Mouse (Mus musculus): Measurements from ENCODE around the gene Ppl. TPM values are rescaled to one million over a fixed set of nuclear protein-coding genes. Genes with fewer than 3 reads are reported as not detected.

Ppl gene
- polyA plus RNA-seq, 1 experiment from 2014 or later = 0.19 TPM

GRCm38 (mm10) chr16:5146367-5147036, 14.3 kb upstream of the Ppl start:
- no peaks in the 10 kb centered on the region for H3K9me3 ChIP-seq
- no peak overlapping the region for H3K27ac ChIP-seq (replicated peaks)
- peak overlapping the region; percentile 33 for H3K9ac ChIP-seq (replicated peaks)
- H3K4me1 ChIP-seq = peaks cover 16% of the 10 kb centered on the region
- peak overlapping the region; percentile 72 for H3K4me2 ChIP-seq (replicated peaks)
- peak; percentile 81 for ATAC-seq (replicated peaks)
- H3K27me3 ChIP-seq = 0 out of 2 replicates have a peak, but pooled peaks cover 9% of the 10 kb centered on the region
- peak overlapping the region; percentile 39 for H3K4me3 ChIP-seq
- H3K36me3 ChIP-seq = no peaks in the 10 kb centered on the region
- WGBS = 1% methylated on average over 26 of the region's 26 CpGs

DNA sequence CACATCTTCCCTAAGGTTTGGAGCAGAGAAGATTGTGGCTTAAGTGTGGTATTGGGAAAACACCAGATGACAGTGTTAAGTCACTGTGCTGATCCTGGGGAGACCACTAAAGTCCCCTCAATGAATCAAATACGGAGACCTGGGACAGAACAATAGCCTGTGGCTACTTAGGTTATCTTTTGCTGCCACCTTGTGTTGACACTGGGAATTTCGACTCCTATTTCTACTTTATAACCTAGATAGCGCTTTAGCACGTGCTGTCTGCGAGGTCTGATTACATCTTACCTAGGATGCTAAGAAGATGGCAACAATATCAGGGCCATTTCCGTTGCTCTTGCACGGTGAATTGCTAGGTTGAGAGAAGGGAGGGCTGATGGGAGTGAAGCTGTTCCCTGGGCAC, 13.3 kb upstream of the Ppl start:
- Histone ChIP-seq H3K9me3 (no peaks in the 10 kb centered on the region), H3K4me3 (no peak overlapping the region; the same call in 1 of the 2 replicates), H3K9ac (replicated peaks) (0 out of 2 replicates have a peak overlapping the region, but pooled peaks have one; percentile 22), H3K36me3 (no peaks in the 10 kb centered on the region), H3K27me3 (0 out of 2 replicates have a peak, but pooled peaks cover 9% of the 10 kb centered on the region), H3K4me2 (replicated peaks) (peak overlapping the region; percentile 72), H3K27ac (replicated peaks) (no peak overlapping the region), H3K4me1 (peaks cover 16% of the 10 kb centered on the region)
- ATAC-seq (replicated peaks) = peak; percentile 60
- 0% methylated on average over 7 of the region's 7 CpGs for WGBS

GRCm38 (mm10) chr16:5139741-5140140, 7.5 kb upstream of the Ppl start:
- Histone ChIP-seq H3K4me2 (replicated peaks) (no peak overlapping the region), H3K27ac (replicated peaks) (no peak overlapping the region), H3K9me3 (no peaks in the 10 kb centered on the region), H3K36me3 (no peaks in the 10 kb centered on the region), H3K27me3 (peaks cover 1% of the 10 kb centered on the region; the same call in 1 of the 2 replicates), H3K4me3 (no peak overlapping the region), H3K4me1 (no peaks in the 10 kb centered on the region), H3K9ac (replicated peaks) (no peak overlapping the region)
- no peak for ATAC-seq (replicated peaks)
- WGBS = 51% methylated on average over 4 of the region's 4 CpGs

DNA sequence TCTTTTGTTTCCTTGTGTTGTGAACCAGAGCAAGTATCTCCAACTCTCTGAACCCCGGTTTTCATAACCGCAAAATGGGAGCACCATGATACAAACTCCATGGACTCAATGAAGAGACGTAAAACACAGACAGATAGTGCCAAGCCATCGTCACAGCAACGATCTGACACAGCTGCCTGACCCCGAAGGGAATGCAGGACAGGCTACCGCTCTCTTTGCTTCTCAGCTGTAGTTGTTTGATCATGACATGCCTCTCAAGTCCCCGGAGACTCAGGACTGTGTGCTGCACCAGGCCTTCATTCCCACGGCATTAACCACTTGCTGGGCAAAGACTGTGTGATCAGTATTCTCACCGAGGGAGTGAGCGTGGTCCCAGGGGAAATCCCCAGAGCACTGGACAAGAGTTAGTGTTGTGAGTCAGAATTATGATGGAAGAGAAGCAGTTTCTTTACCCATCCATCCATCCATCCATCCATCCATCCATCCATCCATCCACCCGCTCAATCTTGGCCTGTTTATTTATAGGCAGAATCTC, 4.9 kb upstream of the Ppl start:
- 89% methylated on average over 12 of the region's 12 CpGs for WGBS
- peaks cover 27% of the 10 kb centered on the region for H3K27me3 ChIP-seq
- H3K4me3 ChIP-seq = no peak overlapping the region
- no peaks in the 10 kb centered on the region for H3K36me3 ChIP-seq
- no peaks in the 10 kb centered on the region for H3K9me3 ChIP-seq
- H3K4me2 ChIP-seq (replicated peaks) = no peak overlapping the region
- H3K4me1 ChIP-seq = peaks cover 5% of the 10 kb centered on the region
- H3K9ac ChIP-seq (replicated peaks) = no peak overlapping the region
- ATAC-seq (replicated peaks) = no peak
- no peak overlapping the region for H3K27ac ChIP-seq (replicated peaks)

DNA sequence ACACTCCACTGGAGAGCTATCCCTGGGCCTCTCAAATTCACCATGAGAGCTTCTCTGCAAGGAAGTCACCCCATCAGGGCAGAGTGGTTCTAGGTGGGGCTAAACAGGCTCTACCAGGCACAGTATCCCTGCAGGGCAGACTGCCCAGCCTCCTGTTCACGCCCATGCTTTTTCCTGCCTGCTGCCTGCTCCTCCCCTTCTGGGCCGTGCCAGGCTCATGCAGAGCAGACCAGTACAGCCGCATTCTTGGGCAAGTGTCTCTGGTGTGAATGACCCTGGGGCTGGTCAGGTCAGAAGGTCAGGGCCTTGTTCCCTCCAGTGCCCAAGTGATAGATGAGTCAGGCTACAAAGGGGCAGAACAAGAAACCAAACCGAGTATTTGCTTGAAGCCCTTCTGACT, 4.3 kb upstream of the Ppl start:
- H3K9ac ChIP-seq (replicated peaks) = no peak overlapping the region
- no peaks in the 10 kb centered on the region for H3K9me3 ChIP-seq
- no peak for ATAC-seq (replicated peaks)
- no peak overlapping the region for H3K4me2 ChIP-seq (replicated peaks)
- no peak overlapping the region for H3K4me3 ChIP-seq
- H3K27ac ChIP-seq (replicated peaks) = no peak overlapping the region
- WGBS = 35% methylated on average over 4 of the region's 4 CpGs
- peaks cover 32% of the 10 kb centered on the region for H3K27me3 ChIP-seq
- H3K4me1 ChIP-seq = peaks cover 10% of the 10 kb centered on the region
- H3K36me3 ChIP-seq = no peaks in the 10 kb centered on the region

GRCm38 (mm10) chr16:5135551-5136261, 3.5 kb upstream of the Ppl start:
- no peak overlapping the region for H3K27ac ChIP-seq (replicated peaks)
- WGBS = 66% methylated on average over 8 of the region's 8 CpGs
- H3K9ac ChIP-seq (replicated peaks) = no peak overlapping the region
- H3K36me3 ChIP-seq = no peaks in the 10 kb centered on the region
- no peak overlapping the region for H3K4me2 ChIP-seq (replicated peaks)
- peaks cover 11% of the 10 kb centered on the region for H3K4me1 ChIP-seq
- H3K4me3 ChIP-seq = no peak overlapping the region
- no peaks in the 10 kb centered on the region for H3K9me3 ChIP-seq
- no peak for ATAC-seq (replicated peaks)
- peaks cover 40% of the 10 kb centered on the region for H3K27me3 ChIP-seq

DNA sequence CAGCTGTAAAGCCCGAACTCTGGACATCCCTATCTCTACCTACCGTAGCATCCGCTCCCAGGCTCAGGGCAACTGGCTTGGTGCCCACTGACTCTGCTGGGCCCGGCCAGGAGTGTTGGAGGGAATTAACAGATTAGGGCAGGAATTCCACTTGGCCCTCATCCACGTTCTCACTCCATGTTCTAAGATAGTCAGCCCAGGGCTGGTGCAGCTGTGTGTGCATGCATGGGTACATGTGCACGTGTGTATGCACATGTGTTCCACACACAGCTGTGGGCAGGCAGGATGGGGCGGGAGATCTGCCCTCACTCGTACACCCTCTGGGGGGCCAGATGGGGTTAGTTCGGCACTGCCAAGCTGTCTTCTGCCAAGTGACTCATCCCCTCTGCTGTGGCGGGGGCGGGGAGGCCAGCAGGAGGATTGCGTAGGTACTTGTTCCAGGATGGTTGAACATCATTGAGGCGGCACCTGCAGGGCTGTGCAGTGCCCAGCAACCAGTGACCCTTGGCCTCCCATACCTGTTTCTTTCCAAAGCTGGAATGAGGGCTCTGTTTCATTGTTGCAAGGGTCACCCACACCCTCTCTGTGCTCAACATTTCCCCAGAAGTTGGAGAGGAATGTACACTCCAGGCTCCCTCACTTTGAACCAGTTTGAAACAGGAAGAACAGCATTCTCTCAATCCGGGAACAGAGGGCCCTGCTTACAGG, 2.6 kb upstream of the Ppl start:
- H3K4me2 ChIP-seq (replicated peaks) = no peak overlapping the region
- no peak overlapping the region for H3K9ac ChIP-seq (replicated peaks)
- no peak overlapping the region for H3K4me3 ChIP-seq
- H3K4me1 ChIP-seq = peaks cover 11% of the 10 kb centered on the region
- WGBS = 72% methylated on average over 14 of the region's 14 CpGs
- no peaks in the 10 kb centered on the region for H3K36me3 ChIP-seq
- peaks cover 46% of the 10 kb centered on the region for H3K27me3 ChIP-seq
- no peak overlapping the region for H3K27ac ChIP-seq (replicated peaks)
- H3K9me3 ChIP-seq = no peaks in the 10 kb centered on the region
- ATAC-seq (replicated peaks) = no peak

- H3K27ac ChIP-seq (replicated peaks) = no peak overlapping the region
- no peak overlapping the region for H3K4me2 ChIP-seq (replicated peaks)
- peaks cover 11% of the 10 kb centered on the region for H3K4me1 ChIP-seq
- no peak for ATAC-seq (replicated peaks)
- 2% methylated on average over 25 of the region's 25 CpGs for WGBS
- no peaks in the 10 kb centered on the region for H3K36me3 ChIP-seq
- H3K9me3 ChIP-seq = no peaks in the 10 kb centered on the region
- H3K9ac ChIP-seq (replicated peaks) = no peak overlapping the region
- H3K27me3 ChIP-seq = peaks cover 56% of the 10 kb centered on the region
- no peak overlapping the region for H3K4me3 ChIP-seq
Measured at GRCm38 (mm10) chr16:5131251-5131922, 834 bp downstream of the Ppl start.

GRCm38 (mm10) chr16:5130766-5131165, 1.5 kb downstream of the Ppl start:
- Histone ChIP-seq H3K27me3 (peaks cover 56% of the 10 kb centered on the region), H3K27ac (replicated peaks) (no peak overlapping the region), H3K4me1 (peaks cover 11% of the 10 kb centered on the region), H3K36me3 (no peaks in the 10 kb centered on the region), H3K4me2 (replicated peaks) (no peak overlapping the region), H3K9me3 (no peaks in the 10 kb centered on the region), H3K9ac (replicated peaks) (no peak overlapping the region), H3K4me3 (no peak overlapping the region)
- ATAC-seq (replicated peaks) = no peak
- 9% methylated on average over 4 of the region's 4 CpGs for WGBS

- WGBS = 51% methylated on average over 2 of the region's 2 CpGs
- no peak overlapping the region for H3K27ac ChIP-seq (replicated peaks)
- no peak overlapping the region for H3K9ac ChIP-seq (replicated peaks)
- H3K4me2 ChIP-seq (replicated peaks) = no peak overlapping the region
- H3K36me3 ChIP-seq = no peaks in the 10 kb centered on the region
- H3K4me1 ChIP-seq = peaks cover 11% of the 10 kb centered on the region
- no peaks in the 10 kb centered on the region for H3K9me3 ChIP-seq
- ATAC-seq (replicated peaks) = no peak
- H3K4me3 ChIP-seq = no peak overlapping the region
- peaks cover 56% of the 10 kb centered on the region for H3K27me3 ChIP-seq
Measured at GRCm38 (mm10) chr16:5130196-5130595, 2.0 kb downstream of the Ppl start.

- Histone ChIP-seq H3K4me1 (no peaks in the 10 kb centered on the region), H3K27ac (replicated peaks) (no peak overlapping the region), H3K4me3 (no peak overlapping the region), H3K9ac (replicated peaks) (no peak overlapping the region), H3K36me3 (no peaks in the 10 kb centered on the region), H3K27me3 (no peaks in the 10 kb centered on the region), H3K9me3 (no peaks in the 10 kb centered on the region), H3K4me2 (replicated peaks) (no peak overlapping the region)
- WGBS = 86% methylated on average over 6 of the region's 6 CpGs
- no peak for ATAC-seq (replicated peaks)
Measured at GRCm38 (mm10) chr16:5123476-5123875, 8.7 kb downstream of the Ppl start.
